14 mouse cellular contexts compared by ENCODE assay signal in genomic region chr6:101211361-101211841, GRCm38 (mm10).
A peak's percentile ranks its signal among the peaks of the same experiment; 100 is the strongest.
DNase-seq lines count a peak whose midpoint lies in the region; ATAC-seq and TF ChIP-seq lines count a peak whose summit lies in the region.
"Had no signal": no experiment of that assay in that cellular context is flagged by ENCODE, and none has a peak within 500 bp of the region (broad histone marks: within the 10 kb centered on the region; RNA-seq: fewer than 3 reads in every experiment).

No protein-coding gene starts in this region.

- ATAC-seq in forebrain, embryonic 16.5 days, result peak; percentile 85
- ATAC-seq in liver, postnatal 0 days, result no peak

- peaks cover 7% of the 10 kb centered on the region for H3K4me1 ChIP-seq in cerebellum, adult 2 months (ENCODE audit: control insufficient read depth, insufficient read depth, low read length)
- peaks cover 35% of the 10 kb centered on the region for H3K4me1 ChIP-seq in forebrain, embryonic 16.5 days (replicated peaks; ENCODE audit: control insufficient read depth, insufficient read depth, low read length)
- no peaks in the 10 kb centered on the region for H3K4me1 ChIP-seq in liver, postnatal 0 days (ENCODE audit: insufficient read depth)
- H3K4me1 ChIP-seq: liver, embryonic 15.5 days had no signal

- no peaks in the 10 kb centered on the region for H3K9me3 ChIP-seq in forebrain, embryonic 16.5 days (ENCODE audit: control insufficient read depth, low read length)
- no peaks in the 10 kb centered on the region for H3K9me3 ChIP-seq in liver, postnatal 0 days (ENCODE audit: low read length)
- H3K9me3 ChIP-seq: liver, embryonic 15.5 days; midbrain, embryonic 12.5 days had no signal

- no peaks in the 10 kb centered on the region for H3K27me3 ChIP-seq in cerebellum, adult 2 months (ENCODE audit: control insufficient read depth, insufficient read depth, low read length)
- no peaks in the 10 kb centered on the region; the same call in 1 of the 2 replicates for H3K27me3 ChIP-seq in forebrain, embryonic 16.5 days (replicated peaks; ENCODE audit: control insufficient read depth, insufficient read depth, low read length)
- H3K27me3 ChIP-seq in liver, postnatal 0 days (ENCODE audit: insufficient read depth, low read length), result no peaks in the 10 kb centered on the region
- H3K27me3 ChIP-seq: liver, embryonic 15.5 days; midbrain, embryonic 12.5 days had no signal

- TF ChIP-seq EP300 in liver, postnatal 0 days (IDR thresholded peaks at IDR 0.05; ENCODE audit: low read depth), result no peak

- H3K4me3 ChIP-seq in cerebellum, adult 2 months (replicated peaks; ENCODE audit: insufficient read depth, low read depth, low read length), result peak overlapping the region; percentile 15
- no peak overlapping the region for H3K4me3 ChIP-seq in forebrain, embryonic 16.5 days (replicated peaks; ENCODE audit: low read length)
- H3K4me3 ChIP-seq in liver, postnatal 0 days (ENCODE audit: low read depth, low read length), result no peak overlapping the region
- H3K4me3 ChIP-seq: liver, embryonic 15.5 days; midbrain, embryonic 12.5 days had no signal

- no peaks in the 10 kb centered on the region for H3K36me3 ChIP-seq in forebrain, embryonic 16.5 days (ENCODE audit: control insufficient read depth, insufficient read depth)
- H3K36me3 ChIP-seq in liver, postnatal 0 days (replicated peaks; ENCODE audit: insufficient read depth, low read length), result no peaks in the 10 kb centered on the region
- H3K36me3 ChIP-seq: liver, embryonic 15.5 days; midbrain, embryonic 12.5 days had no signal

- 10% methylated on average over 8 of the region's 8 CpGs for WGBS in cerebellum, adult 2 months
- WGBS in forebrain, embryonic 16.5 days, result 36% methylated on average over 8 of the region's 8 CpGs
- 73% methylated on average over 8 of the region's 8 CpGs for WGBS in liver, postnatal 0 days (ENCODE audit: insufficient replicate concordance)

- no peak overlapping the region for H3K27ac ChIP-seq in cerebellum, adult 2 months (ENCODE audit: insufficient read depth, low read length)
- peak overlapping the region; percentile 77 for H3K27ac ChIP-seq in forebrain, embryonic 16.5 days (ENCODE audit: low read length)
- H3K27ac ChIP-seq in liver, postnatal 0 days (ENCODE audit: low read depth), result no peak overlapping the region
- H3K27ac ChIP-seq: liver, embryonic 15.5 days; midbrain, embryonic 12.5 days had no signal

- H3K4me2 ChIP-seq in forebrain, embryonic 16.5 days (ENCODE audit: low read length), result 0 out of 2 replicates have a peak overlapping the region, but pooled peaks have one; percentile 11
- H3K4me2 ChIP-seq in liver, postnatal 0 days (ENCODE audit: low read depth, low read length), result no peak overlapping the region
- H3K4me2 ChIP-seq: heart, embryonic 11.5 days; liver, embryonic 15.5 days; midbrain, embryonic 12.5 days had no signal

- peak; percentile 18 to 34 for DNase-seq in cerebellum, adult 2 months
- DNase-seq in cerebellum, adult 11 months, result no peak
- DNase-seq in layer of hippocampus, adult 8-10 months (ENCODE audit: low spot score in 2 of 2), result peak; percentile 18 to 23
- no peak for DNase-seq in layer of hippocampus, adult 9-11 months
- peak; percentile 7 for DNase-seq in Muller cell, postnatal 12 days (ENCODE audit: inconsistent ontology term)
- no peak for DNase-seq in spleen, adult 18-20 months
- no peak for DNase-seq in liver, postnatal 0 days
- DNase-seq: adrenal gland, adult 2 months; heart, postnatal 36 days; kidney, adult 18-20 months had no signal

- H3K9ac ChIP-seq in forebrain, embryonic 16.5 days (replicated peaks; ENCODE audit: low read depth, low read length), result no peak overlapping the region
- no peak overlapping the region for H3K9ac ChIP-seq in liver, postnatal 0 days (replicated peaks)
- H3K9ac ChIP-seq: liver, embryonic 15.5 days; midbrain, embryonic 12.5 days had no signal

- no peak for TF ChIP-seq POLR2A in cerebellum, adult 2 months (IDR thresholded peaks at IDR 0.05; ENCODE audit: borderline replicate concordance, insufficient read depth, low read length)

- TF ChIP-seq CTCF in cerebellum, adult 2 months (IDR thresholded peaks at IDR 0.05; ENCODE audit: borderline replicate concordance, insufficient read depth, low read depth, low read length), result no peak
- TF ChIP-seq CTCF in liver, postnatal 0 days (IDR thresholded peaks at IDR 0.05; ENCODE audit: low read depth), result no peak

Comparison
In these comparisons a context has a peak if more than half of its experiments do, and no peak if none do; other contexts are left out.
1. DNase-seq: peak in cerebellum, adult 2 months (2 of 2), layer of hippocampus, adult 8-10 months (2 of 2) and Muller cell, postnatal 12 days (single experiment); none in cerebellum, adult 11 months (single experiment), layer of hippocampus, adult 9-11 months (single experiment), spleen, adult 18-20 months (0 of 2) and liver, postnatal 0 days (single experiment).